Mouse (Mus musculus): ENCODE measurements around the gene Pfdn6. TPM values are rescaled to one million over a fixed set of nuclear protein-coding genes. Genes with fewer than 3 reads are reported as not detected.
A peak's percentile ranks its signal among the peaks of the same experiment; 100 is the strongest.
"Not testable (repeated sequence)": the region's sequence is repeated elsewhere in the genome, so short reads cannot be mapped to it uniquely, and the experiment has no call there.

Pfdn6 gene
- total RNA-seq, 2 experiments from 2014 or later: 79.6 to 90.7 TPM

- DNase-seq (ENCODE audit: low spot score in 2 of 2): no peak
These were observed 39.7 kb downstream of the Pfdn6 start for GRCm38 (mm10) chr17:33900281-33900988.

DNA sequence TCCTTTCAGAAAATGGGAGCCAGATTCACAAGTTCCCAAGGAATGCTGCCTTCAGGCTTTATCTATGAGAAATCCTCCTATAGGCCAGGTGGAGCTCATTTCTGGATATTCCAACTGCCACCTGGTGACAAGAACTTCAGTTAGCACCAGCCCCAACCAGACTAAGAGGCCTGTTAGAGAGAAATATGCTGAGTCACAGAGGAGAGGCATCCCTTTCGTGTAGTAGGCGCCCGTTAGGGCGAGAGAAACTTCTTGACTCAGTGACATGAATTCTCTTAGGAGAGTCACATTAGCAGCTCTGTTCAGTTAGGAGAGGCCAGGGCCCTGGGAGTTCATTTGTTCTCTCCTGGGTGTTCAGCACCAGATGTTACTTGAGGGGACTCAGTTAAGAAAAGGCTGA, 40.5 kb downstream of the Pfdn6 start:
- no peak for DNase-seq (ENCODE audit: low spot score in 2 of 2)

GRCm38 (mm10) chr17:33898193-33898592, 42.0 kb downstream of the Pfdn6 start:
- not testable (repeated sequence) for DNase-seq (ENCODE audit: low spot score in 2 of 2)

DNA sequence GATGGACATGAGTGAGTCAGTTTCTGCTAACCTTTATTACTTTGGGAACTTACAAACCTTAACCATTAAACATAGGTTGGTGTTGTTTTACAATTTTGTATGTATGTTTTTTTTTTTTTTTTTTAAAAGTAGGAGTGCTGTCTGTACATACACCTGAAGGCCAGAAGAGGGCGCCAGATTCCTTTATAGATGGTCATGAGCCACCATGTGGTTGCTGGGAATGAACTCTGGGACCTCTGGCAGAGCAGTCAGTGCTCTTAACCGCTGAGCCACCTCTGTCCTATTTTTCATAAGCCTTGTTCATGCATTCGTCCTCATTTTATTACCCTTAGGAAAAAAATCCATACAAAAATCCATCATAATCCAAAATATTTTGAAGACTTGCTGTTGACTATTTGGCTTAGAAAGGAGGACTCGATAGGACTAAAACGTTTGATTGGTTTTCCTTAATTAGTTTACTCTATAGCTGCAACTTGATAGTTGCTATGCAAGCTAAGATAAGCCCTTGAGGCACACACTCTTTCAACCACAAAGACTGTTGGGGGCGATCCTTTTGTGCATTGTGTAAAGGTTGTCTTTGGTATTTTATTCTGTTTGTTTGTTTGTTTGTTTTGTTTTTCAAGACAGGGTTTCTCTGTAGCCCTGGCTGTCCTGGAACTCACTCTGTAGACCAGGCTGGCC, 42.9 kb downstream of the Pfdn6 start:
- no peak for DNase-seq (ENCODE audit: low spot score in 2 of 2)

DNA sequence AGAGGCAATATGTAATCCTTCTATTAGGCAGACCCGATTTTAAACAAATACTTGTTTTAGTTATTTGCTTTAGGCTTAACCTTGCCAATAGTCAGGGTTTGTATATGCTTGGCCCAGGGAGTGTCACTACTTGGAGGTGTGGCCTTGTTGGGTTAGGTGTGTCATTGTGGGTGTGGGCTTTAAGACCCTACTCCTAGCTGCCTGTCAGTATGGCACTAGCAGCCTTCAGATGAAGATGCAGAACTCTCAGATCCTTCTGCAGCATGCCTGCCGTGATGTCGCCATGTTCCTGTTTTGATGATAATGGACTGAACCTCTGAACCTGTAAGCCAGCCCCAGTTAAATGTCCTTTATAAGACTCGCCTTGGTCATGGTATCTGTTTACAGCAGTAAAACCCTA, 47.1 kb downstream of the Pfdn6 start:
- DNase-seq (ENCODE audit: low spot score in 2 of 2): not testable (repeated sequence)

DNA sequence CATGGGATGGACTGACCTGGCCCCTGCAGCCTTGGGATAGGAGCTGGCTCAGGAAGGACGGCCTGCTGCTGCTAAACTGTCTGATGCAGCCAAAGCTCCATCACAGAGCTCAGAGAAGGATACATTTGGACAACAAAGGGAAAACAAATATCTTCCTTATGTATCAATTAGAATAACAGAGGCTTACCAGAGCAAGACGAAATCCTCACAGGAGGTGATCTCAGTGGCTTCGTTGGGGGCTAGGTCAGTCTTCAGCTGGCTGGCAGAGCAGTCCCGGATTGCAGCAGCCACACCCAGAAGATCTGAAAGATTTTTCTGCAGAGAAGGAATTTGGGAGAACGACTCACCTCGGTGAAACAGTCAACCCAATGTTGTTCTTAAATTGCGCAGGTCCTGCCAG, 47.7 kb downstream of the Pfdn6 start:
- DNase-seq (ENCODE audit: low spot score in 2 of 2): no peak

- DNase-seq (ENCODE audit: low spot score in 2 of 2): not testable (repeated sequence)
These were observed 48.3 kb downstream of the Pfdn6 start for GRCm38 (mm10) chr17:33891892-33892291.

GRCm38 (mm10) chr17:33891357-33891756, 48.8 kb downstream of the Pfdn6 start:
- DNase-seq (ENCODE audit: low spot score in 2 of 2): no peak

- DNase-seq (ENCODE audit: low spot score in 2 of 2): peak; percentile 98
These were observed 49.5 kb downstream of the Pfdn6 start, which contains the start of gene Kifc1 for GRCm38 (mm10) chr17:33890533-33891059. TSS of gene Kifc1 (minus strand) at chr17:33890661.

DNA sequence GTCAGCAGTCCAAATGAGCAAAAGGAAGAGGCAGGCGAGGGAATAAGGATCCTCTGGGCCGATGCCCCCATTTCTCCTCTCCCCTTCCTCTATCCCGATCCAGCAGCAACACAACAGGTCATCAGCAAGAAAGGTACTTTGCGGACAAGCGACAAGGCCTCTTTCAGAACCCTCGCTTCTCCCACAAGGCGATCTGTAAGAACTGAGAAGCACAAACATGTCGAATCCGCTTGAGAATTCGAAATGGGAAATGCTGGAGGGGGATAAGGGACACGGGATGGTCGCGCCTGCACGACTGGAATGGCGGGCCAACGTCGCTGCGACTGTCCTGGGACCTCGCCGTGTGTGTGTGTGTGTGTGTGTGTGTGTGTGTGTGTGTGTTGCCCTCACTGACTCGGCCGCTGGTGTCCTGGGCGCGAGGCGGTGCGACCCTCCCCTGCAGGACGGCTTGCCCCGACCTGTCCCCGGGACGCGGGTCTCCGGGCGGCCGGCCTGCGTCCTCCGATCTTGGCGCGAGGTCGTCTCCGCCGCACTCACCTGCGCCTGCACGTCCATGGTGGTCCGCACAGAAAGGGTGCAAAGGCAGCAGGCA, 50.1 kb downstream of the Pfdn6 start:
- DNase-seq (ENCODE audit: low spot score in 2 of 2): not testable (repeated sequence)

Other genes with a start within 250 kb of the Pfdn6 start
- gene March2, start 221.7 kb downstream of the Pfdn6 start, total RNA-seq (2021): 100 to 1,000 TPM; 122 to 124 TPM
- 100 to 1,000 TPM; 208 to 255 TPM for gene Rab11b, start 179.8 kb downstream of the Pfdn6 start, total RNA-seq (2021)
- gene Angptl4, start 158.5 kb downstream of the Pfdn6 start, total RNA-seq (2021): 100 to 1,000 TPM in 1 of 2 experiments, 10 to 100 TPM in 1; 47.8 to 111 TPM
- gene Kank3, start 129.8 kb downstream of the Pfdn6 start, total RNA-seq (2021): 10 to 100 TPM; 66.2 to 93.4 TPM
- gene Rps28, start 115.8 kb downstream of the Pfdn6 start, total RNA-seq (2021): 1,000 to 10,000 TPM; 1,292 to 1,451 TPM
- gene Ndufa7, start 115.8 kb downstream of the Pfdn6 start, total RNA-seq (2021): 100 to 1,000 TPM; 487 to 498 TPM
- gene Cd320, start 97.3 kb downstream of the Pfdn6 start, total RNA-seq (2021): 10 to 100 TPM; 24.0 to 39.7 TPM
- gene Gm7029, start 66.5 kb downstream of the Pfdn6 start, total RNA-seq (2021): not detected
- 1 to 10 TPM in 1 of 2 experiments, under 1 TPM in 1; 0.86 to 1.8 TPM for gene Kifc1, start 49.7 kb downstream of the Pfdn6 start, total RNA-seq (2021)
- gene Platr17, start 35.2 kb downstream of the Pfdn6 start, total RNA-seq (2021): not detected
- gene Daxx, start 30.9 kb downstream of the Pfdn6 start, total RNA-seq (2021): 10 to 100 TPM; 25.5 to 29.7 TPM
- 100 to 1,000 TPM; 179 to 234 TPM for gene Tapbp, start 24.4 kb downstream of the Pfdn6 start, total RNA-seq (2021)
- gene Zbtb22, start 24.4 kb downstream of the Pfdn6 start, total RNA-seq (2021): 10 to 100 TPM; 20.3 to 23.3 TPM
- 10 to 100 TPM; 42.8 to 46.3 TPM for gene Rgl2, start 10.8 kb downstream of the Pfdn6 start, total RNA-seq (2021)
- 10 to 100 TPM; 29.2 to 35.7 TPM for gene Wdr46, start 317 bp upstream of the Pfdn6 start, total RNA-seq (2021)
- 1 to 10 TPM; 3.9 to 5.0 TPM for gene B3galt4, start 11.1 kb upstream of the Pfdn6 start, total RNA-seq (2021)
- gene Vps52, start 15.5 kb upstream of the Pfdn6 start, total RNA-seq (2021): 10 to 100 TPM; 51.1 to 53.5 TPM
- gene Rps18, start 15.7 kb upstream of the Pfdn6 start, total RNA-seq (2021): 100 to 1,000 TPM; 672 to 676 TPM
- 1,000 to 10,000 TPM in 1 of 2 experiments, 100 to 1,000 TPM in 1; 550 to 1,344 TPM for gene H2-K1, start 60.0 kb upstream of the Pfdn6 start, total RNA-seq (2021)
- 10 to 100 TPM; 43.9 to 45.5 TPM for gene Ring1, start 84.3 kb upstream of the Pfdn6 start, total RNA-seq (2021)
- 100 to 1,000 TPM; 246 to 274 TPM for gene H2-Ke6, start 87.7 kb upstream of the Pfdn6 start, total RNA-seq (2021)
- gene Slc39a7, start 91.3 kb upstream of the Pfdn6 start, total RNA-seq (2021): 100 to 1,000 TPM; 131 to 156 TPM
- gene Rxrb, start 91.5 kb upstream of the Pfdn6 start, total RNA-seq (2021): 10 to 100 TPM; 55.9 to 58.2 TPM
- 1 to 10 TPM; 1.4 to 1.9 TPM for gene Col11a2, start 99.1 kb upstream of the Pfdn6 start, total RNA-seq (2021)
- gene H2-Oa, start 152.0 kb upstream of the Pfdn6 start, total RNA-seq (2021): under 1 TPM; 0.36 to 0.54 TPM
- 10 to 100 TPM; 14.7 to 21.0 TPM for gene H2-DMa, start 179.2 kb upstream of the Pfdn6 start, total RNA-seq (2021)
- gene Brd2, start 182.3 kb upstream of the Pfdn6 start, total RNA-seq (2021): 100 to 1,000 TPM; 199 to 244 TPM
- gene H2-DMb2, start 203.0 kb upstream of the Pfdn6 start, total RNA-seq (2021): 1 to 10 TPM; 2.0 to 3.8 TPM
- 10 to 100 TPM in 1 of 2 experiments, 1 to 10 TPM in 1; 8.5 to 13.3 TPM for gene H2-DMb1, start 212.7 kb upstream of the Pfdn6 start, total RNA-seq (2021)
- 10 to 100 TPM; 13.8 to 24.9 TPM for gene Tap1, start 247.2 kb upstream of the Pfdn6 start, total RNA-seq (2021)
- 10 to 100 TPM; 15.2 to 31.6 TPM for gene Psmb9, start 247.4 kb upstream of the Pfdn6 start, total RNA-seq (2021)

Measured in adrenal gland, adult 18-20 months (tissue).